Mouse (Mus musculus) liver, embryonic 16.5 days (tissue): ENCODE data around the gene Car4. TPM values are rescaled to one million over a fixed set of nuclear protein-coding genes. Genes with fewer than 3 reads are reported as not detected.

Source experiments
- ATAC-seq: fragments of 200-750 bp; cut with Nextera tagmentation; 2 replicates; pipeline ENCODE4 v1.8.0; 2017; ENCODE audit warnings: low read depth, mild to moderate bottlenecking, moderate number of reproducible peaks, moderate library complexity
- H3K27ac ChIP-seq: fragments of 300-500 bp; sonication (generic); 2 replicates; pipeline ENCODE4 v1.5.1; 2014; ENCODE audit warnings: mild to moderate bottlenecking, low read length
- H3K27me3 ChIP-seq: fragments of 300-500 bp; sonication (generic); 2 replicates; pipeline ENCODE4 v1.6.1; 2014; ENCODE audit warnings: low read depth, low read length, mixed read lengths; ENCODE audit not compliant: control insufficient read depth, insufficient read depth
- H3K36me3 ChIP-seq: fragments of 300-500 bp; sonication (generic); 2 replicates; pipeline ENCODE4 v1.6.1; 2014; ENCODE audit warnings: mild to moderate bottlenecking; ENCODE audit not compliant: control insufficient read depth, insufficient read depth
- H3K4me1 ChIP-seq: fragments of 300-500 bp; sonication (generic); 2 replicates; pipeline ENCODE4 v1.6.1; 2014; ENCODE audit warnings: low read depth, low read length, mixed read lengths; ENCODE audit not compliant: control insufficient read depth
- H3K4me2 ChIP-seq: fragments of 300-500 bp; sonication (generic); 2 replicates; pipeline ENCODE4 v1.6.1; 2014; ENCODE audit warnings: low read depth, low read length, mixed read lengths
- H3K4me3 ChIP-seq: fragments of 300-500 bp; sonication (generic); 2 replicates; pipeline ENCODE4 v1.5.1; 2014; ENCODE audit warnings: low read depth, mild to moderate bottlenecking, low read length
- H3K9ac ChIP-seq: fragments of 300-500 bp; sonication (generic); 2 replicates; pipeline ENCODE4 v1.6.1; 2014; ENCODE audit warnings: low read depth, low read length
- H3K9me3 ChIP-seq: fragments of 300-500 bp; sonication (generic); replicated peaks from 2 replicates; pipeline ENCODE4 v1.6.1; 2016; ENCODE audit warnings: low read length; ENCODE audit not compliant: control insufficient read depth
- WGBS: fragments of 180-500 bp; shearing (Covaris S2); extraction: QIAGEN DNeasy Blood & Tissue Kit; methylation state at CpG from one replicate; pipeline ENCODE4 v1.1.7; 2014; ENCODE audit not compliant: insufficient replicate concordance; 5-methylcytosine and 5-hydroxymethylcytosine counted together
- polyA plus RNA-seq: library from polyadenylated mRNA; unstranded; fragments of >200 nt; fragmentation: Nextera tagmentation; extraction: Ambion mirVana; gene quantifications from 2 replicates; pipeline ENCODE4 v1.2.1, GENCODE M21; 2015

The Car4 gene
- polyA plus RNA-seq: not detected in 2 replicates

DNA sequence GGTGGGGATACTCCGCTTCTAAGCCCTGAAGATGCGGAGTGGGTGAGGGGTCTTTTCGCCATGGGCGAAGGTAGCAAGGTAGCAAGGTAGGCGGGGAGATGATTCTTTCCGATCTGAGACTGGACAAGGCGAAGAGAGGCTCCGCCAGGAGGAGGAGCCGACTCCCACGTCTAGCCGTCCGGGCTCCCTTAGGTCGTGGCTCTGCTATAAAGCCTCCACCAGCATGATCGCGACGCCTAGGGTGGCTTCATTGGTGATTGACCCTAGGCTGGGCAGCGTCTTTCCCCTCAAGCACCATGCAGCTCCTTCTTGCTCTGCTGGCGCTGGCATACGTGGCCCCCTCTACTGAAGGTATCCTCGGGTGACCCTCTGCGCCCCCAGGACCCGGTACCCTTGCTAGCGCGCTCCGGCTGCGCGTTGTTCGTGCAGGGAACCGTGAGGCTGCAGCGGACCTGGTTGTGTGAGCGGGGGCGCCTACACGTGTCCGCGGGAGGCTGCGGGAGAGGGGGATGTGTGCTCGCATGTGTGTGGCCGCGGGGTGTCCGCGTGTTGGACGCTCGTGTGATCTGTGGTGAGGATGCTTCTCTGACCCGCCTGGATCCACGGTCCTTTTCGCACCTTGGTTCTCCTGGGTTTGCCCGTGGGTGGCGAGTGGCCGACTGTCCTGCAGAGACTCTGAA, at the start of gene Car4:
TSS of gene Car4 (plus strand) at position 196 of the 680 bp plus-strand sequence.
- H3K27ac ChIP-seq: no peak within 1 kb of the TSS
- no peak for ATAC-seq
- H3K9ac ChIP-seq: no peak within 1 kb of the TSS
- no peaks in the 10 kb centered on the region; the same call in 1 of the 2 replicates for H3K4me1 ChIP-seq
- H3K36me3 ChIP-seq: no peaks in the 10 kb centered on the region
- H3K27me3 ChIP-seq: peaks cover 45% of the 10 kb centered on the region
- H3K4me2 ChIP-seq: no peak within 1 kb of the TSS; the same call in 1 of the 2 replicates
- WGBS: 2% methylated on average over 49 of the region's 49 CpGs
- H3K9me3 ChIP-seq: no peaks in the 10 kb centered on the region
- H3K4me3 ChIP-seq: no peak within 1 kb of the TSS

- H3K4me3 ChIP-seq: no peak overlapping the region
- H3K9ac ChIP-seq: no peak overlapping the region
- no peaks in the 10 kb centered on the region for H3K27me3 ChIP-seq
- ATAC-seq: no peak
- WGBS: 87% methylated on average over 6 of the region's 6 CpGs
- no peaks in the 10 kb centered on the region for H3K4me1 ChIP-seq
- no peak overlapping the region for H3K27ac ChIP-seq
- peaks cover 28% of the 10 kb centered on the region; the same call in 1 of the 2 replicates for H3K36me3 ChIP-seq
- H3K9me3 ChIP-seq: no peaks in the 10 kb centered on the region
- no peak overlapping the region for H3K4me2 ChIP-seq
Measured at GRCm38 (mm10) chr11:84908480-84908879, 49.1 kb upstream of the Car4 start.

DNA sequence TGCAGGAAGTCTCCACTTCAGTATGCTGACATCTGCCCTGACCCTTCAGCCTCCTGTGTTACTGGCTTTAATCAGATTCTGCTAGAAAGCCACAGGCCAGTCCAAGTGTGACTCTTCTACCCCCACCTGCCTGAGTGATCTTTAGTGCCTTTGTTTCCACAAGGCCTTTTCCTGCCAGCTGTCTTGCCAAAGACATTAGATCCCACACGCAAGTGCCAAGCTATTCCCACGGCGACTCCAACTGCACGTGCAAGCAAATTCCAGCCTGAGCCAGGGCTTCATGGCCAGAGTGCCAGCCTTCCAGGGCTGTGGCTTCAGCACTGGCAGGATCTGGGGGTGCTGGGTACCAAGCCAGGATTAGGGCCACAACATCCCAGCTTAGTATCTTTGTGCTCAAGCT, 47.2 kb upstream of the Car4 start:
- WGBS: 87% methylated on average over 4 of the region's 4 CpGs

GRCm38 (mm10) chr11:84914673-84915072, 42.9 kb upstream of the Car4 start:
- 70% methylated on average over 5 of the region's 5 CpGs for WGBS
- Histone ChIP-seq H3K36me3 (peaks cover 16% of the 10 kb centered on the region; the same call in 1 of the 2 replicates), H3K9ac (no peak overlapping the region), H3K27ac (no peak overlapping the region), H3K4me3 (0 out of 2 replicates have a peak overlapping the region, but pooled peaks have one; percentile 80), H3K27me3 (no peaks in the 10 kb centered on the region), H3K4me1 (peaks cover 24% of the 10 kb centered on the region), H3K9me3 (no peaks in the 10 kb centered on the region), H3K4me2 (0 out of 2 replicates have a peak overlapping the region, but pooled peaks have one; percentile 82)
- ATAC-seq: no peak

More for the DNA sequence above, 47.2 kb upstream of the Car4 start:
- Histone ChIP-seq H3K27me3 (no peaks in the 10 kb centered on the region), H3K4me3 (no peak overlapping the region), H3K4me1 (peaks cover 7% of the 10 kb centered on the region), H3K9ac (no peak overlapping the region), H3K36me3 (peaks cover 23% of the 10 kb centered on the region; the same call in 1 of the 2 replicates), H3K9me3 (no peaks in the 10 kb centered on the region), H3K4me2 (no peak overlapping the region), H3K27ac (no peak overlapping the region)
- no peak for ATAC-seq

- Histone ChIP-seq H3K36me3 (peaks cover 8% of the 10 kb centered on the region; the same call in 1 of the 2 replicates), H3K9ac (peak within 1 kb of the TSS; percentile 73), H3K4me3 (peak within 1 kb of the TSS; percentile 80), H3K27me3 (no peaks in the 10 kb centered on the region), H3K27ac (peak within 1 kb of the TSS; percentile 46), H3K4me1 (peaks cover 24% of the 10 kb centered on the region), H3K9me3 (no peaks in the 10 kb centered on the region), H3K4me2 (peak within 1 kb of the TSS; percentile 82)
- WGBS: 3% methylated on average over 34 of the region's 34 CpGs
- peak; percentile 84 for ATAC-seq
Measured at GRCm38 (mm10) chr11:84916053-84916702, 41.4 kb upstream of the Car4 start, which contains the start of gene Znhit3. Gene Znhit3 (minus strand): TSS chr11:84916366.

DNA sequence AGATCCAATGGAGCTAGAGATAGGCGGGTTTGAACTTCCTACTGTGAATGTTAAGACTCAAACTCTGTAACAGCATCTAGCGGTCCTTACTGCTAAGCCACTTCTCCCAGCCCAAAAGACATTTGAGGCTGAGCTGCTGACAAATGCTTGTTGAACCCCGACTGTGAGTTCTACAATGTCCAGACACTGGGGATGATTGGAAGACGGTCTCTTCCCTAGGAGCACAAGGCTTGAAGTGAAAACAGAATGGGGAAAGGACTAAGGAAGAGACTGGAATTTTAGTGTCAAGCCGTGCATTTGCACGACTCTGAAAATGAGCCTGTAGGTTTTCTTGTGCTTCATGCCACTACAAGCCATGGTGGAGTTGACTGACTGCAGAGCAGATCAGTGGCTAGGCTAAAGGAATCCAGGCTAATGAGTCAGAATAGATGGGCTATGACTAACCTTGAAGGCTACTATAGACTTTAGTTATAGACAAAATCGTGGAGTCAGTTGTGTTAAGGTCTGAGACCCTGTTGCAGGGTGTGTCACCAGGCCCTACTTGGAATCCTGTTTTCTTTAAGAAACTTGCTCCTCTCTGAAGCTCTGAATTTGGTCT, 40.8 kb upstream of the Car4 start:
- ATAC-seq: no peak
- H3K4me3 ChIP-seq: peak overlapping the region; percentile 80
- peak overlapping the region; percentile 82 for H3K4me2 ChIP-seq
- H3K27me3 ChIP-seq: no peaks in the 10 kb centered on the region
- H3K9me3 ChIP-seq: no peaks in the 10 kb centered on the region
- H3K9ac ChIP-seq: peak overlapping the region; percentile 73; the same call in 1 of the 2 replicates
- no peak overlapping the region for H3K27ac ChIP-seq
- H3K36me3 ChIP-seq: peaks cover 6% of the 10 kb centered on the region; the same call in 1 of the 2 replicates
- H3K4me1 ChIP-seq: peaks cover 24% of the 10 kb centered on the region
- 54% methylated on average over 7 of the region's 7 CpGs for WGBS

DNA sequence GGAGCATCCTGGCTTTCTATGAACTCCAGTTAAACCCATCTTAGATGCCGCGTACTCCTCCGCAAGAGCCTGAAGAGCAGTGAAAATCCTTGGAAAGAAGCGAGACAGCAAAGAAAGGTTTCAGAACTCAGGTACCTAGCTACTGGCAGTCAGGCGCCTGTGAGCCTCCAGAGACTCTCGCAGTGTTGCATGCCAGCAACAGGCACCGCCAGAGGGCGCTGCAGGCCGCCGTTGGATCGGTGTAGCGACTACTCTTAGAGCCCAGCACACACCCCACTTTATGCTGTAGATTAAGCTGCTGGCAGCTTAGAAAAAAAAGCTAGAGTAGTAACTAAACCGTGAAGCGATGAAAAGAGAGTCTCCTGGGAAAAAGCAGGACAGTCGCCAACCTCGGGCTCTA, 39.2 kb upstream of the Car4 start:
- Histone ChIP-seq H3K4me3 (0 out of 2 replicates have a peak overlapping the region, but pooled peaks have one; percentile 5), H3K36me3 (no peaks in the 10 kb centered on the region), H3K4me2 (peak overlapping the region; percentile 45), H3K4me1 (peaks cover 24% of the 10 kb centered on the region), H3K9ac (no peak overlapping the region), H3K27ac (no peak overlapping the region), H3K27me3 (no peaks in the 10 kb centered on the region), H3K9me3 (no peaks in the 10 kb centered on the region)
- 3% methylated on average over 16 of the region's 16 CpGs for WGBS
- peak; percentile 79 for ATAC-seq

- no peak overlapping the region for H3K4me2 ChIP-seq
- H3K4me3 ChIP-seq: no peak overlapping the region
- no peaks in the 10 kb centered on the region for H3K36me3 ChIP-seq
- peaks cover 24% of the 10 kb centered on the region for H3K4me1 ChIP-seq
- WGBS: 25% methylated on average over 3 of the region's 3 CpGs
- H3K9me3 ChIP-seq: no peaks in the 10 kb centered on the region
- no peak overlapping the region for H3K27ac ChIP-seq
- ATAC-seq: no peak
- H3K27me3 ChIP-seq: no peaks in the 10 kb centered on the region
- H3K9ac ChIP-seq: no peak overlapping the region
Measured at GRCm38 (mm10) chr11:84919276-84919675, 38.3 kb upstream of the Car4 start.
